Mouse (Mus musculus) heart, postnatal 14 days (tissue): ENCODE results near the gene Ppp2r5e. TPM values are rescaled to one million over a fixed set of nuclear protein-coding genes. Genes with fewer than 3 reads are reported as not detected.

Experiments used
- DNase-seq, 2 experiments: peaks; one replicate each; pipeline ENCODE4 v3.0.0; 2021 to 2022
- intact Hi-C: fragments of 180-260 bp; cut with DNase I; formaldehyde crosslinking; loops from one replicate; pipeline ENCODE4 v1.15.1; 2025
- long read RNA-seq, 2 experiments: library from polyadenylated mRNA; stranded (forward); transcript quantifications; one replicate each; pipeline ENCODE4 v2.0.0; 2021
- total RNA-seq, 2 experiments: library from RNA; stranded (reverse); gene quantifications; 2 replicates each; pipeline ENCODE4 v1.2.3; 2021

The Ppp2r5e gene
- 10 to 100 TPM; 35.3 to 36.2 TPM for total RNA-seq
- long read RNA-seq, experiment 1, full-length matches to known transcripts, result 31 of 49 reads
- long read RNA-seq, experiment 1, partial matches to known transcripts, result 3 of 49 reads
- long read RNA-seq, experiment 1, other reads (novel, unspliced or antisense), result 15 of 49 reads
- long read RNA-seq, experiment 2, full-length matches to known transcripts, result 45 of 55 reads
- long read RNA-seq, experiment 2, partial matches to known transcripts, result 1 of 55 reads
- long read RNA-seq, experiment 2, other reads (novel, unspliced or antisense), result 9 of 55 reads

DNA sequence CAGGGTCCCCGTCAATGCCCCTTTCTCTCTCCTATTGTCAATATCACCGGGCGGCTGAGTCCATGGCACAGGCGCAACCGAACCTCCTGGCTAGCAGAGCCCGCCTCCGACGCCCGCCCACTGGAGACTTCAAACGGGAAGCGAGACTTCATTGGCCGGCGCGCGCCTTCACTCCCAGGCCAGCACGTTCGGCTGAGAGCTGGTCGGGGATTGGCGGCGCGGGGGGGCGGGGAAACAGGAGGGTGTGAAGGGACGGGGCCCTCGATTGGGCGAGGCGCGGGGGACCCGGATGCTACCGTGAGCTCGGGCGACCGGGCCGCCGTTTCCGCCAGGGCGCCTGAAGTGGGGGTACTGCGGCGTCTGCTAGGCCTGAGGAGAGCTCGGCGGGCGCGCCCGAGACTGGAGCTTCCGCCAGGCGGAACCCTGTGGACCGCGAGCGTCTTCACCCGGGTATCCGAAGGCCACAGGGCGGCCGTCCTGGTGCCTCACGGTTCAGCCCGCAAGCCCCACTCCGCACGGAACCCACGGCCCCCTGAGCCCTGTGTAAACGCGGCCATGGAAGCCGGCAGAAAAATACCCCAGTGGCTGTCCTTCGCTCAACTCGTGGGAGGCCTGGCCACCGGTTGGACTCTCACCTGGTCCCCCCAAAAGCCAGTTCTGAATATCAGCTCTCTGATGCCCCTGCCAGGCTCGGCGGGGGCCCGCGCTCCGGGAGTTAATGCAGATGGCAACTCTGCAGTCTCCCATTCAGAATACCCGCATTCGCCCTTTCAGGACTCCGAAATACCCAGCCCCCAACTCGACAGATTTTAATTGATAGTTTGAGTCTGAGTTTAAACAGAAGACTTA lies at the start of gene Ppp2r5e:
TSS of gene Ppp2r5e (minus strand) at position 92 of the 849 bp plus-strand sequence.
- DNase-seq, result peak; percentile 98 to 99
- intact Hi-C loops, result loop anchor here (5.0 kb wide), 2 partner anchors 61 to 69 kb away; no protein-coding TSS in a partner anchor

DNA sequence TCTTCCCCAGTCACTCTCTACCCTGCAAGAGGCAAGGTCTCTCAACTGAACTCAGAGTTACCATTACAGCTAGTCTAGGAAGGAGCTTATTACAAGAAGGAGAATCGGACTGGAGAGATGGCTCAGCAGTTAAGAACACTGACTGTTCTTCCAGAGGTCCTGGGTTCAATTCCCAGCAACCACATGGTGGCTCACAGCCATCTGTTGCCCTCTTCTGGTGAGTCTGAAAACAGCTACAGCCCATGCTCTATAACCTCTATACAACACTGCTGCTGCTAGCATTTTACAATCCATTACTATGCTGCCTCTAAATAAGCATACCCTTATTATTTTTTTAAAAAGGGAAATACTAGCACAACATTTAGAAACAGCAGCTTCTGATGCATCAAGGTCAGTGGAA lies 49.7 kb upstream of the Ppp2r5e start:
- DNase-seq, result no peak
- intact Hi-C loops, result no loop called here

DNA sequence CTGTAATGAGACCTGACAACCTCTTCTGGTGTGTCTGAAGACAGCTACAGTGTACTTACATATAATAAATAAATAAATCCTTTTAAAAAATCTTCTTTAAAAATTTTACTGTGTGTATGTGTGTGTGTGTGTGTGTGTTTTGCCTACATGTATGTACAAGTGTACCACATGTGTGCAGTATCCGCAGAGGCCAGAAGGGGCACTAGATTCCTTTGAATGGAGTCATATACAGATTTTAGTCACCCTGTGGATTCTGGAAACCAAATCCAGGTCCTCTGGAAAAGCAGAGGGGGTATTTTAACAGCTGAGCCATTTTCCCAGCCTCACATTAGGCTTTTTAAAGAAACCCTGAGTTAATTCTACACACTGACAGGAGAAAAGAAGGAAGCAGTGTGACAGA lies 45.7 kb upstream of the Ppp2r5e start:
- DNase-seq, result no peak
- intact Hi-C loops, result no loop called here

DNA sequence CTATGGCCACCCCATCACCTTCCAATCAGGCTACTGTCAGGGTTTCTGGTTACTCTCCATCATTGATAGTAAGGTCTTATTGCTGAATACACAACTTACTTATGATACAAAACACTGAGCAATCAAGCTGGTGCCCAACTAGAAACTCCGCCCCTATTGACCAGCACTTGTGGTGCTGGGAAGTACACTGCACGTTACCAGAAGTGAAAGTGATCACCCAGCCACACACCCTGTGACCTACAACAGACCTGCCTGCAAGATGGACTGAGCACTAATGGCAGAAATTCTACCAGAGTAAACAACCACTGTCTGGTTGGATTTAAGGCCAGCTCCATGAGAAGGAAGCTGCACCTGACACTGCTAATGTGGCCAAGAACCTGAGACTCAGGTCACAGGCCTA lies 42.3 kb upstream of the Ppp2r5e start:
- DNase-seq, result no peak
- intact Hi-C loops, result no loop called here

DNA sequence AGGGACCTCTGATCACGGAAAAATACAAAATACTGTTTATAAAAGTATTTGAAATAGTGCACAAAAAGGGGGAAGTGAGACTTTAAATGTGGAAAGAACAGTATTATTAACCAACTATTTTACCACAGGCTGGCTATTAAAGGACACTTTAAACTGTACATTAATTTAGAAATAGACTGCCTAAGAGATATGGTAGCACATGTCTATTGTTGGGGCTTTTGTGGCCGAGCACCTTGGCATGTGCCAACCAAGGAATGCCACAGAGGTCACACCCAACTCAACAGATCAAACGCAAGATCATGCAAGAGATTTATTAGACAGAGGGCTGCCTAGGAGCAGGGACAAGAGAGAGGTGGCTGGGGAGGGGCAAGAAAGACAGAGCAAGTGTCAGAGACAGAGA lies 41.1 kb upstream of the Ppp2r5e start:
- intact Hi-C loops, result no loop called here

DNA sequence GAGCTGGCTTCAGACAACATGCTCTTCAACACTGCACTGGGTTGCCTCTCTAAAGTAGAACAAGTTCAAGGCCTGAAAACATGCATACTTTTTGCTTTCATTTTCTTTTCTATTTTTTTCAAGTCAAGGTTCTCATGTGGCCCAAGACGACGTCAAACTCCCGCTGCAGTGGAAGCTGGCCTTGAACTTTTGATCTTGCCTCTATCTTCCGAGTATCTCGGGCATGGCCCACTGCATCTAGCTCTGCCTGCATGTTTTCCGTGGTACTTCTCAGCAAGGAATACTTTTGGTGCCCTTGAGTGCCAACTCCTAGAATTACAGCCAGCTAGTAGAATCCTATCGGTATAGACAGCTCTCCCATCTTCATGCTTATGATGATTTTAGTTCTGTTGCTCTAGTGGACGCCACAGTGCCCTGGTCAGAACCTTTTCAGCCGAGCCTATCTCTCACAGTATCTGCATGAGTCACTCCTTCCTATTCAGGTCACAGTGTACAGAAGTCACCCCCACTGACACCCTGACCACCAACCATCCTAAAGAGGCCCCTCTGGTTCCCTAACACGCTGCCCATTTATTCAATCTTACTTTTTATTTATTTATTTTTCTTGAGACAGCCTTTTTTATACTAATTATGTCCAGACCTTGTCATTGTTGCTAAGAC lies 39.9 kb upstream of the Ppp2r5e start:
- intact Hi-C loops, result no loop called here

More for the DNA sequence above, 41.1 kb upstream of the Ppp2r5e start:
- DNase-seq, result no peak

DNA sequence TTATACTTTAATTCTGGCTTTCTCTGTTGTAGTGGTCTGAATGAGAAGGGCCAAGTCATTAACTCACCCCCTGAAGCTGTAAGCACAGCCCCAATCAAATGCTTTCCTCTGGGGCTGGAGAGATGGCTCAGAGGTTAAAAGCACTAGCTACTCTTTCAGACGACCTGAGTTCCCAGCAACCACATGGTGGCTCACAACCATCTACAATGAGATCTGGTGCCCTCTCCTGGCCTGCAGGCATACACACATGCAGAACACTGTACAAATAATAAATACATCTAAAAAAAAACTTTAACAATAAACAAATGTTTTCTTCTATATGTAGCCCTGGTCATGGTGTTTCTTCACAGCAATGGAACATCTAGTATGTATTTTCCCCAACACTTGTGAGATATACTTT lies 33.6 kb upstream of the Ppp2r5e start:
- intact Hi-C loops, result no loop called here
- DNase-seq, result no peak

More for the DNA sequence above, 39.9 kb upstream of the Ppp2r5e start:
- DNase-seq, result no peak

DNA sequence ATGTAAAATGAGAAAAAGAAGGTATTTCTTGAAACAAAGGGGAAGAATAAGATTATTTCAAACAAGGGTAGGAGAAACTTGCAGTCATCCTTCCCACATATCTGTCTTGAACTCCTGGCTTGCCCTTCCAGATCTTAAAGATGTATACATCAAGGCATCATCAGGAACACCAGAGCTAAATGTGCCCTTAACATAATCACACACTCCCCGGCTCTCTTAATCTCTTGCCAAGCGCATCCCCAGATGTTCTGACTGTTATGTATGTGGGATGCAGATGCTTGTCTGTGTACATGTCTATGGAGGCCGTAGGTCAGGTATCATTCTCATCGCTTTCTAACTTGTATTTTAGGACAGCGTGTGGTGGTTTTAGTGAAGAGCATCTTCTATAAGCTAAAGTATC lies 27.2 kb upstream of the Ppp2r5e start:
- DNase-seq, result no peak
- intact Hi-C loops, result no loop called here

DNA sequence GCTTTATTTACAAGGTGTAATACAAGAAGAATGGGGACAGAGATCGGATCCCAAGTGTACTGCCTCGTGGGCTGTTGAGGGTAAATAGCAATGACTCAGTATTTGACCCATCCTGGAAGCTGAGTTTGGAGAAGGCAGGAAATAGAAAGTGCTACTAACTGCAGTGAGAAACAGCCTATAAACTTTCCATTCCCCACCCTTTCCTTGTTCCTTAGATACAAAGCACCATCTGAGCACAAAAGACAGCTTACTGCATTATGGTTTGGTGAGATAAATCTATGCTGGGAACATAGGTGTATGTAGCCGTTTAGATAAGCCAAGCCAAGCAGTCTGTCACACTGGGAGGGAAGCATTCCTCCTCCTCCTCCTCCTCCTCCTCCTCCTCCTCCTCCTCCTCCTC lies 26.8 kb upstream of the Ppp2r5e start:
- DNase-seq, result no peak
- intact Hi-C loops, result no loop called here

DNA sequence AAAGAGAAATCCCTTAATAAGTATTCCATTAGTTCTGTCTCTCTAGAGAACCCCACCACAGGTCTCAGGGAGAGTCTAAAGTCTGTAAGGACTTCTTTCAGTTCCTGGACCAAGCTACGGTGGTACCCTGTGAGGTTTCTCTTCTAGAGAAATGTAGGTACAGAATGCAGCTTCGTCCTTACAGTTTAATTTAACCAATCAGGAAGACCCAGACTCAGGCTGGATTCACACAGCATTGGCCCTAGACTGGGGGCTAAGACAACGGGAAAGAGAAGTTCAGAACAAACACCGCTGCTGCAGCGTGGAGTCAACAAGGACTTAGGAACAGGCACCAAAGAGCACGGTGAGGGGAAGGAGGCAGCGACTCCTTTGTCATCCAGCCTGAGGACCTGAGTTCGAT lies 20.8 kb upstream of the Ppp2r5e start:
- DNase-seq, result no peak
- intact Hi-C loops, result no loop called here

DNA sequence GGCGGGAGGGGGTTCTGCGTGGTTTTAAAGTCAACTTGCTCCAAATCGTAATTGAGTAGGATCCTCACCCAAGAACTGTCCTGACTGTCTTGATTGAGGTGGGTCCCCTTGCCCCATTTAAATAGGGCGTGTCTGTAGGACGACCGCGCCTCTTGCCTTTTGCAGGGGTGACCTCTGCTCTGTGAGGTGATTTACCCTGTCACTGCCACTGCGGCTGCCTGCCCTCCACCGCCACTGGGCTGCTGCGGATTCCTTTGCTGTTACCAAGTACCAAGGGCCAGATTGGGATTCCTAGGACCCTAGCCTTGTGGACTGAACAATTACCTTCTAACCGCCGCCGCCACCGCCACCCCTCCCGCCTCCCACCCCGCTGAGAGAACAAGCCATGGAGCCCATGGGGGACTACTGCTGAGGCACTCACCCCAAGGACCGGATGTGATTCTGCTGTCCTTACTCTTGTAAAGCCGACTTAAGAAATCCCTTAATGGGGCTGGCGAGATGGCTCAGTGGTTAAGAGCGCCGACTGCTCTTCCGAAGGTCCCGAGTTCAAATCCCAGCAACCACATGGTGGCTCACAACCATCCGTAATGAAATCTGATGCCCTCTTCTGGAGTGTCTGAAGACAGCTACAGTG lies 20.2 kb upstream of the Ppp2r5e start:
- intact Hi-C loops, result no loop called here
- DNase-seq, result peak; percentile 19 to 39

DNA sequence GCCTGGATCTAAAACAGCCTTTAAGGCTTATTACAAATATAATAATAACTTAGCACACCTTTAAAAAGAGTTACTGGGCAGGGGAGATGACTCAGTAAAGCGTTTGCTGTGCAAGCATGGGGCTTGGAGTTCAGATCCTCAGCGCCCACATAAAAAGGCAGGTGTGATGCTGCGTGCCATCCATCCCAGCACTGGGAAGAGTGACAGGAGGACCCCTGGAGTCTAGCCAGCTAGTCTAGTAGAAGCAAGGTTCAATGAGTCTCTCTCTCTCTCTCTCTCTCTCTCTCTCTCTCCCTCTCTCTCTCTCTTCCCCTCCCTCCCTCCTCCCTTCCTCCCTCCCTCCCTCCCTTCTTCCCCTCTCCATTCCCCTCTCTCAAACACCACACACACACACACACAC lies 19.5 kb upstream of the Ppp2r5e start:
- peak in 1 of 2 experiments; percentile 19 for DNase-seq
- intact Hi-C loops, result no loop called here

DNA sequence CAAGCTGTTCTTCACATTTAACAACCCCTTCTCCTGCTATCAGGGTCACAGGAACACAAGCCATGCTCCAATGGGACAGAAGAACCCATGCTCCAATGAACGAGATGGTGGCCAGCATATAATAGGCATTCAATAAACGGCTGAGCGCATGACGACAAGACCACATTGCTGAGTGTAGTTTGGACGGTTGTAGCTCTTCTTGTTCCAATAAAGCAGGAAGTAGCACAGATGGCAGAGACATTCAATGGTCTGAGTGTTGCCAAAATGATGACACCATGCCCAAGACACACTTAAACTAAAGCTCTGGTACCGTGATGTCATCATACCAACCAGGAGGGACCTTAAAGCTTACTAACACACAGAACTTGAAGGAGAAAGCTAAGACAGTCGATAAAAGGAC lies 16.7 kb upstream of the Ppp2r5e start:
- intact Hi-C loops, result no loop called here
- no peak for DNase-seq

DNA sequence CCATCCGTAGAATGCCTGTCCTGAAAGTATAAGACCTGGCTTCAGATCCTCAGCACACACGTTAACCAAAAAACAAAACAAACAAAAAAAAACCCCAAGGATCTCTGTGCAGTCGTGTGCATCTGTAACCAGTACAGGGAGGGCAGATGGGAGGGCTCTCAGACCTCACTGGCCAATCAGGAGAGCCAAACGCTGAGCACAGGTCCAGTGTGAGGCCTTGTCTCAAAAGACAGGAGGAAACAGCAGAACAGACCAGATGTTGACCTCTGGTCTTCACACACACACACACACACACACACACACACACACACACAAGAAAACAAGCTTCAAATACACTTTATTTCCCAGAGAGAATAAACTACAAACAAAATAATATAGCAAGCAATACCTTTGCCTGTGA lies 3.4 kb upstream of the Ppp2r5e start:
- intact Hi-C loops, result loop anchor here (5.0 kb wide), 2 partner anchors 58 to 72 kb away; no protein-coding TSS in a partner anchor
- peak in 1 of 2 experiments; percentile 16 for DNase-seq

DNA sequence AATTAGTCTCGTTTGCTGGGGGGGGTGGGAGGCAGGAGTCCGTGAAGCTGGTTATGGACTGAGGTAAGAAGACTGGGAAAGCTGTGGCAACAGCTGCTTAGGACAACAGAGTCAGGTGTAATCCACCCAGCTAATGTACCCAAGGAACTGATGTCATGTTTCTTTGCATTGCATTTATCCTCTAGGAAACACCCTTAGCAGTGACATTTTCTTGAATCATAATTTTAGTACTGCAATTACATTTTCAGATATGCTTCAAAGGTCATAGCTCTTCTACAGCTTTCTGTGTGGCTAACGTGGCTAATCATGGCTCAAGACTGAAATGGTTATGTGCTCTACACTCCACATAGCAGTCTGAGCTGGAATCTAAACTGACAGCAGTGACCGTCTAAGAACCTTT lies 2.9 kb upstream of the Ppp2r5e start:
- DNase-seq, result no peak
- intact Hi-C loops, result loop anchor here (5.0 kb wide), 2 partner anchors 58 to 72 kb away; no protein-coding TSS in a partner anchor

DNA sequence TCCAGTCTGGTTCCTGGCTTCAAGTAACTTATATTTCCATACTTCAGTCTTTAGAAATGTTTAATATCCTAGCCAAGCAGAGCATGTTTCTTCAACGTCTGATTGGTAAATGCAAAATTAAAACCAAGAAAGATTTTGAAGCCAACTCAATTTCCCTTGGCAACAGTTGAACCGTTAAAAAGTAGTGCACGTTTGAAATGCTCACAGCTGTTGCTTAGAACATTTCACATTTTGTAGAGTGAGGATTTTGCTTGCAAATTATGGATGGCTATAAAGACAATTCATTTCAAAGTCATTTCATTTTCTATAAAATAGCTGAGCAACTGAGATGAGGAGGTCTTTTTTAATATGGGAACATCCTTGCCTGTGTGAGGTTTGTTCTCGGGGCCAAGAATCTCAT lies 1.7 kb upstream of the Ppp2r5e start:
- DNase-seq, result no peak
- intact Hi-C loops, result loop anchor here (5.0 kb wide), 2 partner anchors 60 to 70 kb away; no protein-coding TSS in a partner anchor

DNA sequence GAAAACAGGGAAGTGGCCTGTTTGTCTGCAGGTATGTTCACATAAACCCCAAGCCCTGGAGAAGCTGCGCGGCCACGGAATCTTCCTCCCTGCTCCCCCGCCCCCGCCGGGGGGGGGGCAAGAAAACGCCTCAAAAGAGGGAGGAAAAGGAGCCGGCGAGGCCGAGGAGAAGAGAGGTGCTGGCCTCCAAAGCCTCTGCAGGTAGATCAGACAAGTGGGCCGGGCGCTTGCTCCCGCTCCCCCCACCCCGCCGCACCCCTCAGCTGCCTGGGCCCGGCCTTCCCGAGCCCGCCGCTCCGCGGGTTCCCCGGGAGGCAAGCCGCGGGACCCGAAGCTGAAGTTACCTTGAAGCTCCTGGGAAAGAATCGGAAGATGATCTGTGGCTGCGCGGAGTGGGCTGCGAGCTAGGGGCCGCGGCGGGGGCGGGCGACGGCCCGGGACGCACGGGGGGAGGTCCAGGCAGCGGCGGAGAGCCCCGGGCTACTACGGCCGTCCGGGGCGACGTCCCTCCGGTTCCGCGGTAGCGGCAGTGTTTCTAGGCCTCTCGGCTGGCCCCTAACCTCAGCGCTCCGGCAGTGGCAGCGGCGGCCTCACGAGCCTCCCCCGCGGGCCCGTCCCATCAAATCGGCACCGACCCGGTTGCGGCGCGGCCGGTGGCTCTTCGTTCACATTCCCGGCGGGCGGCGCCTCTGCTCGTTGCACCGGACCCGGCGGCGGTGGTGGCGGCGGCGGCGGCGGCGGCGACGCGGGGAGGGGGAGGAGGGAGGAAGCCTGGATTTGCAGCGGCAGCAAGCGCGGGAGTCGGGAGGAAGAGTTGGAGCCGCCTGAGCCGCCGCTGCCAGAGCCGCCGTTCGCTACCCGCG lies 523 bp downstream of the Ppp2r5e start:
- intact Hi-C loops, result loop anchor here (2.0 to 5.0 kb wide), 3 partner anchors 62 to 131 kb away; no protein-coding TSS in a partner anchor
- DNase-seq, result peak in 1 of 2 experiments; percentile 40

DNA sequence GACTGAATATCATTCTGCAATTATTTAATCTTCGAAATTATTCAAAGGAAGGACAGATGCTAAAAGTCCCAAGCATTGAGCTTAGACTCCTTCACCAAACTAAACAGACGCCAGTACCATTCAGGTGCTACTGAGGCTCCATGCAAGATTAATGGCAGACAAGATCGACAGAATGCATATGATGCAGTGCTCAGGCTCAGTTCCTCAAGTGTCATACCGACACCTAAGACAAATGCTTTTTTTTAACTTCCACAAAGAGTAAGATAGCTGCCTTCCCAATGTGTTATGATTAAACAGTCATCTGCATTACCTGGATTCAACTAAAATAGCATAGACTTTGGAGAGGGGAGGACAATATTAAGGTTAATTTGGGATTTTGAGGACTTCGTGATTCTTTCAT lies 1.6 kb downstream of the Ppp2r5e start:
- intact Hi-C loops, result loop anchor here (2.0 kb wide), 1 partner anchor 130 kb away; no protein-coding TSS in a partner anchor

DNA sequence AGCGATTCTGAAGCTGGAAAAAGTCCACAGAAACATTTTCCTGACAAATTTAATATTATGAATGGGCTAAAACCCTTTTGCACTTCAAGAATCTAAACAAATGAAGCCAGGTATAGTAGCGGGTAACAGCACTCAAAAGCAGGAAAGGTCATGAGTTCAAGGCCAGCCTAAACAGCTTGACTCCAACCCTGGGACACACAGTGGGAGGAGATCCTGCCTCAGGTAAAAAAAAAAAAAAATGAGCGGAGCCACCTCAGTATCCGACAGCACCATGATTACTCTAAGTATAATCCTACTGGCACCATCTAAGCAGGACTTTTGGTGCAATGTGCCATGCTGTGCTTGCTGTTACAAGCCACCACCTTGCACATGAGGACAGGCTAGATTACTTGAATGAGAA lies 2.2 kb downstream of the Ppp2r5e start:
- intact Hi-C loops, result loop anchor here (2.0 kb wide), 1 partner anchor 129 kb away; no protein-coding TSS in a partner anchor
- no peak for DNase-seq

More for the DNA sequence above, 1.6 kb downstream of the Ppp2r5e start:
- no peak for DNase-seq
